Mouse (Mus musculus) left cerebral cortex, adult 18-20 months (tissue): ENCODE results near the gene Vmn2r19. TPM values are rescaled to one million over a fixed set of nuclear protein-coding genes. Genes with fewer than 3 reads are reported as not detected.

Experiments used
- total RNA-seq, 2 experiments: library from RNA; stranded (reverse); gene quantifications; 2 replicates each; pipeline ENCODE4 v1.2.3; 2021

Vmn2r19 gene
- total RNA-seq, 2 experiments from 2014 or later: not detected

Other genes with a start within 250 kb of the Vmn2r19 start
- gene Clec4a2, start 201.9 kb upstream of the Vmn2r19 start, total RNA-seq: 1 to 10 TPM; 2.3 to 3.3 TPM
- gene Clec4b2, start 135.4 kb upstream of the Vmn2r19 start, total RNA-seq: not detected
- under 1 TPM in 1 of 2 experiments, not detected in 1; 0.33 TPM for gene Clec4n, start 78.5 kb upstream of the Vmn2r19 start, total RNA-seq
- not detected for gene Clec4d, start 46.2 kb upstream of the Vmn2r19 start, total RNA-seq
- gene Clec4e, start 18.5 kb upstream of the Vmn2r19 start, total RNA-seq: not detected
- gene Vmn2r20, start 109.8 kb downstream of the Vmn2r19 start, total RNA-seq: not detected
- not detected for gene Vmn2r21, start 225.1 kb downstream of the Vmn2r19 start, total RNA-seq